Mouse (Mus musculus) central nervous system, embryonic 18 days (tissue): ENCODE results near the gene Podxl. TPM values are rescaled to one million over a fixed set of nuclear protein-coding genes. Genes with fewer than 3 reads are reported as not detected.

Experiments used
- polyA plus RNA-seq: library from polyadenylated mRNA; depleted of rRNA; stranded (reverse); fragments of >200 nt; gene quantifications from 2 replicates; pipeline ENCODE4 v1.2.3, GENCODE M21; 2012; rRNA removed

The Podxl gene
- polyA plus RNA-seq = 14.7 and 15.0 TPM in 2 replicates

GRCm38 (mm10) chr6:31563235-31564181 lies at the start of gene Podxl:
Gene Podxl, minus strand, starts transcription at chr6:31563981.

Other genes starting within 250 kb of the Podxl start
- 43.1 and 53.8 TPM in 2 replicates for gene Mkln1, start 165.2 kb downstream of the Podxl start, polyA plus RNA-seq